Mouse (Mus musculus) cerebellum, postnatal 10 days (tissue): ENCODE results near the gene Pbxip1.
"Not testable (repeated sequence)": the region's sequence is repeated elsewhere in the genome, so short reads cannot be mapped to it uniquely, and the experiment has no call there.

Source experiments
- DNase-seq, 2 experiments: peaks; one replicate each; pipeline ENCODE4 v3.0.0; 2021; ENCODE audit warnings: mixed read lengths in 2 of 2

Pbxip1 gene

DNA sequence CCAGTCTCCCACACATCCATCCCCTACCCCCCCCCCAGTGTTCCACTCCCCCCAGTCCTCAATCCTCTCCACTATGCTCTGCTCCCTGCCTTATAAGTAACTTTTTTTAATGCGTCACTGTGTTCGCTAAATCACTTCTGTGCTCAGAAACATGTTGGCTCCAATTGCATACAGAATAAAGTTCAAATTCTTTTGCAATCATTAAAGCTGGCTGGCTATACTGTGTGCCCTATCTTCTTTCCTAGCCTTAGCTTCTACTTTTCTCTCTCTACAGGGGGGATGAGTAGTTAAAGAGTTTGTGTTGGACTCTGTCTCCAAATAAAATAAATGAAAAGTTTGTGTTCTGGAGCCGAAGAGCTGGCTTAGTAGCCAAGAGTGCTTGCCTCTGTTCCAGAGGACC, 26.8 kb upstream of the Pbxip1 start:
- no peak for DNase-seq

- DNase-seq: no peak
Observed at GRCm38 (mm10) chr3:89410864-89411263, 25.6 kb upstream of the Pbxip1 start.

DNA sequence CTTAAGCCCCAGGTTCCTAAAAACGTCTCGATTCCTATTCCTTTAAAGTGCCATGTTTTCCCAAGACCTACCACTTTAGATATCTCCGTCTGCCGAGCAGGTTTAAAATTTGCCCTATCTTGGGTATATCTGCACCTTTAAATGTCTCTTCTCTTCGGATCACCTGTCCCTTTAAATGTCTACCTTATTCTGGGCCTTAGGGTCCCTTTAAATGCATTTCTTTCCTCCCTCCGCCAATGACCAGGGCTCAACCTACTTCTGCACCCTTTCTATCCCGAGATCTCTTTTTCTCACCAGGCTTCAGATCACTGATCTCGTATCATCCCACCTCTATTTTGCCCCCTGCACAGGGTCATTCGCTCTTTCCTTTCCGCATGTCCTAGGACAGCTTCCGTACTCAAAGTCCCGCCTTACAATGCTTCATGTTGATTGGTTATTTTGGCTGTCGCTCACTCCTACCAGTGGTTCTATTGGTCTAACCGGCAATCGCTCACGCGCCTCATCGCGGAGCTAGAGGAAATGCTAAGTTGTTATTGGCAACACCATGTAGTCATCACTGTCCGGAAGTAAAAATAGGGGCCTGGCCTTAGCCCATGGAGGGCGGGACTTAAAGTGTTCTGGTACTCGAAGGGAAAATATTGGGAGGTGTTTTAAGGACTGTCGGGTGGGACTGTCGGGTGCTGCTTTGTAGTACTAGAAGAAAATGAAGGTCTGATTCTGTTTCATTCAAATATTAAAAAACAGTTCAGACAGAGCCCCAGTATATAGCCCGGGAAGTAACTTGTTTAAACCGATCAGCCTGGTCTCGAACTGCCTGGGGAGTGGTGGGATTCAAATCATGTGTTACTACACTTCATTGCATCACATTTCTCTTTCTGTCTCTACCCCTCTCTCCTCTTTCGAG, 24.8 kb upstream of the Pbxip1 start, which contains the start of gene Flad1:
Flad1 (minus strand) TSS at position 381 of the 904 bp plus-strand sequence.
- peak; percentile 98 to 99 for DNase-seq

GRCm38 (mm10) chr3:89416158-89416557, 20.3 kb upstream of the Pbxip1 start:
- DNase-seq: no peak

GRCm38 (mm10) chr3:89417131-89417530, 19.4 kb upstream of the Pbxip1 start:
- no peak for DNase-seq

DNA sequence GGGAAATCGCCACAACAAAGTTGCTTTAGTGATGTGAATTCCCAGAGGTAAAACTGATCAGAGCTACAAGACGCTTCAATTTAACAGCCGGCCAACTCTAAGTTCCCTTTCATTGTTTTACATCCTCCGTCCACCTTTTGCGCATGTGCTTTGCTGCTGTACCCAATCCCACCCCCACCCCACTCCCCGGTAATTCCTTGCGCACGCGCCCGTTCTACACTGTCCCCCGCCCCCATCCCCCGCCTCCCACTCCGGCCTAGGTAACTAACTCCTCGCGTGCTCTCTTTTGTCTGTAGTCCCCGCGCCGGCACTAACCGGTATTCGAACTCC, 18.7 kb upstream of the Pbxip1 start:
- DNase-seq: no peak

DNA sequence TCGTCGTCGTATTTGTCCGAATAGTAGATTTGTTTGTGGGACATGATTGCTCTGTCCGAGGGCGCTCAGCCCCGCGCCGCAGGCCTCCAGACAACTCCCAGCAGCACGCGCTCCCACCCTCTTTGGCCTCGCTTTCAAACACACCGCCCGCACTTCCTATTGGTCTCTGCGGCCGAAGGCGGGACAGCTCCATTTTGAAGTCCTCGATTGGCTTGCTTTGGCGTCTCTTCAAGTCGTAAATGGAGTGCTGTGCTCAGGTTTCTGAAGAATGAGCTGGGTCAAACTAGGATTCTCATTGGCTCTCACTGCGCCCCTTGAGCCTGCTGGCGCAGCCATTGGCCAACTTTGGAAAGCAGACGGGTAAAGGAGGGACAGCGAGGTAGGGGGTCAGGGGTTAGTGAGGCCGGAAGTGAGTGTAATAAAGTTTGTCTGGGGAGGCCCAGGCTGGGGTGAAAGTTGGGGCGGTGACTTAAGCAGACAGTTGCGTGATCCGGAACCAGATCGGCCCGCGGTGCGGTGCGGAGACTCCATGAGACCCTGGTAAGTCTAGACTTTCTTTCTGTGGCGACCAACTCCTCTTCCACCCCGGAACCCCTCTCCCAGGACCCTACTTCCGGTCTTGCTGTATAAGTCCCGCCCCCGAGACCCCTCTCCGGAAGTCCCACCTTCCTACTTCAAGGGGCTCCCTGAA, 18.2 kb upstream of the Pbxip1 start, which contains the start of the genes Cks1b and Shc1:
Cks1b (minus strand) TSS at position 214 of the 691 bp plus-strand sequence.
Shc1 (plus strand) TSS at position 274 of the 691 bp plus-strand sequence.
- peak; percentile 95 to 97 for DNase-seq

- peak; percentile 78 to 82 for DNase-seq
Observed at GRCm38 (mm10) chr3:89418861-89419250, 17.6 kb upstream of the Pbxip1 start.

DNA sequence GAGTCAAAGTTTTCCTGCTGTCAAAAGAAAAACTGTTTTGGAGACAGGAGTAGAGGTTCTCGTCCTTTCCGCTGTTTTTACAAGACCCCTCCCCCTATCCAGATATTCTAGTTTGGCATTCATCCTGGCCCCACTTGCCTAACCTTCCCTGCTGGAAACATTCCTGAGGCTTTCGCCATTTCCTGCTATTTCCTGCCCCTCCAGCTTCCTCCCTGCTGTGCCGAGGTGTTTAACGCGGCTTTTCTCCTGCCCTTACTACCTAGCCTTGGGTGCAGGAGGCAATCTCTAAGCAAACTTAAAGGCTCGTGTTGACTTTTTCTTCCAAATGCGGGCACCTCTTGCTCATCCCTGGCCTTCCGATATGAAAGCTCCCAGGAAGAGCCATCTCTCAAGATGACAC, 16.9 kb upstream of the Pbxip1 start:
- DNase-seq: peak; percentile 46 to 48

GRCm38 (mm10) chr3:89419981-89420380, 16.5 kb upstream of the Pbxip1 start:
- DNase-seq: no peak

DNA sequence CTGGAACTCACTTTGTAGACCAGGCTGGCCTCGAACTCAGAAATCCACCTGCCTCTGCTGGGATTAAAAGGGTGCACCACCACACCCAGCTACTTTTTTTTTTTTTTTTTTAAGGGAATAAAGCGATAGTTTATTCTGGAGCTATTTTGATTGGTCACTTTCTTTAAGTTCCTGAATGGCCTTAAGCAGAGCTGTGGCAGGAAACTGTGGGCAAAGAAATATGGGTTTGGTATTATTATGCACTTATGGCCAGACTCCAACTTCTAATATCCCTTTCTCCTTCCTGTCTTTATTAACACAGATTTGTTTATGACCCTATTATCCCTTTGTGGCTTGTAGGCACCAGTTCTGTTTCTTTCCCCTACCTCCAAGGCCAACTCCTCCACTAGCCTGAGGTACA, 16.1 kb upstream of the Pbxip1 start:
- no peak for DNase-seq

- DNase-seq: peak; percentile 70 to 72
Observed at GRCm38 (mm10) chr3:89421002-89421774, 15.3 kb upstream of the Pbxip1 start.

- peak; percentile 37 to 45 for DNase-seq
Observed at GRCm38 (mm10) chr3:89421810-89422473, 14.6 kb upstream of the Pbxip1 start.

- DNase-seq: no peak
Observed at GRCm38 (mm10) chr3:89422556-89423205, 13.8 kb upstream of the Pbxip1 start.

DNA sequence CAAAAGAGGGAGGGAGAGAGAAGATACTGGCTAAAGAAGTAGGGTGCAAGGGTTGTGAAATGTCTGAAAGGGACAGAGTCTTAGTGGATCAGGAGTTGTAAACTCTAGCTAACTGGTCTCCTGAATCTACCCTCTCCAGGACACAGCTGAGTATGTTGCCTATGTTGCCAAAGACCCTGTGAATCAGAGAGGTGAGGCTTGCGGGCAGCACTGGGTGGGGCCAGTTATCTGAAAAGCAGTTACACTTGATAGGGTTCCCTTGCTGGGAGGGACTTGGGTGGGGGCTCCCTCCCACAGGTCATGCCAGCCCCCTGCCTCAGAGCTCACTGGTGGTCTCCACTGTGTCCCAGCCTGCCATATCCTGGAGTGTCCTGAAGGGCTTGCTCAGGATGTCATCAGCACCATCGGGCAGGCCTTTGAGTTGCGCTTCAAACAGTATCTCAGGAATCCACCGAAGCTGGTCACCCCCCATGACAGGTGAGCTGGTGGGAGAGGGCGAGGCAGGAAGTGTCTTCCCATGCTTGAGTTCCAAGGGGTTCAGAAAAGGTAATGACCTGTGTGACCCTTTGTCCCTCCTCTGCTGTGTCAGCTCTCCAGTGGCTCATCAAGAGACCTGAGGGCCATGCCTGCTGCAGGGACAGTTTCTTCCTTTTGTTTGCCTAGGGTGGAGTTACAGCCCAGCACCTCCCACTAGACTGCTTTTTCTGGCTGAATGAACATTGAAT, 11.9 kb upstream of the Pbxip1 start:
- no peak for DNase-seq

GRCm38 (mm10) chr3:89425141-89425525, 11.4 kb upstream of the Pbxip1 start:
- no peak for DNase-seq

- DNase-seq: no peak
Observed at GRCm38 (mm10) chr3:89425876-89426275, 10.6 kb upstream of the Pbxip1 start.

DNA sequence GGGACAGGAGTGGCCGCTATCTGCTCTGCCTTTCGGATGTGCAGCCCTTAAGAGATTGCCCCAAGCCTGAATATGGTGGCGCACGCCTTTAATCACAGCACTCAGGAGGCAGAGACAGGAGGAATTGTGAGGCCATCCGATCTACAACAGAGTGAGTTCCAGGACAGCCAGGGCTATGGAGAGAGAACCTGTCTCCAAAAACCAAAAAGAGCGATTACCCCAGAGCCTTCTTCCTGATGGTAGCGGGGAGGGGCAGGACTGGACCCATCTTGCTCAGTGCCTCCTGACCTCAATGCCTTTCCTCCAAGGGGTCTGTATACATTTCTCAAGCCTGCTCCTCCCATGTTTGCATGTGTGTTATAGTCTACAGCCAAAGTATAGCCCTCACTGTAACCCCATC, 7.5 kb upstream of the Pbxip1 start:
- not testable (repeated sequence) for DNase-seq

- DNase-seq: peak; percentile 96 to 98
Observed at GRCm38 (mm10) chr3:89430171-89431159, 6.0 kb upstream of the Pbxip1 start, which contains the start of gene Pygo2. Gene Pygo2, plus strand, starts transcription at chr3:89430214.

DNA sequence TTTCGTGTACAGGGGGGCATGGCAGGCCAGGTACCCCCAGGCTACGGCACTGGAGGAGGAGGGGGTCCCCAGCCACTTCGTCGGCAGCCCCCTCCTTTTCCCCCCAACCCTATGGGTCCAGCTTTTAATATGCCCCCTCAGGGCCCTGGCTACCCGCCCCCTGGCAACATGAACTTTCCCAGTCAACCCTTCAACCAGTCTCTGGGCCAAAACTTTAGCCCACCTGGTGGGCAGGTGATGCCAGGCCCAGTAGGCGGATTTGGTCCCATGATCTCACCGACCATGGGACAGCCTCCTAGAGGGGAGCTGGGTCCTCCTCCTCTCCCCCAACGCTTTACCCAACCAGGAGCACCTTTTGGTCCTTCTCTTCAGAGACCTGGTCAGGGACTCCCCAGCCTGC, 3.9 kb upstream of the Pbxip1 start:
- DNase-seq: peak in 1 of 2 experiments; percentile 23
